Mouse (Mus musculus): ENCODE data around the gene Rora. TPM values are rescaled to one million over a fixed set of nuclear protein-coding genes. Genes with fewer than 3 reads are reported as not detected.

Gene Rora
- polyA plus RNA-seq, 1 experiment from 2014 or later: 7.6 TPM

DNA sequence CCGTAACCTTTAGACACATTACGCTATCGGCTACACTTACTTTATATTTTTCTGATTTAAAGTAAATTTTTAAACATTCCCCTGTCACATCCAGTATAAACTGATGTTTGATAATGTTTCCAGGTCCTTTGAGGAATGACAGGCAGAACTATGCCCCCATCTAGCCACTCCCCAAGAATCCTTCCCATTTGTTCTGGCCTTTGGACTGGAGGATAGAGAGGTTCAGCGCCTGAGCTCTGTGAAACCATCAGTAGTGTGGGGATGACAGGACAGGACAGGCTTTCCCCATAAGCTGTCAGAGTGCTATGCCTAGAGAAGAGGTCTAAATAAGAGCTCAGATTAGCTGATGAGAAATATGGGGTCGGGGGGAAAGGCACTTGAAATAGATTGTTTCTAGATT, 640.8 kb downstream of the Rora start:
- Histone ChIP-seq H3K27ac (no peak overlapping the region), H3K4me2 (no peak overlapping the region), H3K9ac (no peak overlapping the region), H3K9me3 (no peaks in the 10 kb centered on the region), H3K4me3 (replicated peaks) (no peak overlapping the region), H3K4me1 (peaks cover 10% of the 10 kb centered on the region), H3K36me3 (no peaks in the 10 kb centered on the region), H3K27me3 (replicated peaks) (peaks cover 7% of the 10 kb centered on the region; the same call in 1 of the 2 replicates)
- WGBS: 78% methylated on average over 5 of the region's 5 CpGs
- ATAC-seq (ENCODE audit: insufficient read depth, low FRiP score, low read depth): no peak

DNA sequence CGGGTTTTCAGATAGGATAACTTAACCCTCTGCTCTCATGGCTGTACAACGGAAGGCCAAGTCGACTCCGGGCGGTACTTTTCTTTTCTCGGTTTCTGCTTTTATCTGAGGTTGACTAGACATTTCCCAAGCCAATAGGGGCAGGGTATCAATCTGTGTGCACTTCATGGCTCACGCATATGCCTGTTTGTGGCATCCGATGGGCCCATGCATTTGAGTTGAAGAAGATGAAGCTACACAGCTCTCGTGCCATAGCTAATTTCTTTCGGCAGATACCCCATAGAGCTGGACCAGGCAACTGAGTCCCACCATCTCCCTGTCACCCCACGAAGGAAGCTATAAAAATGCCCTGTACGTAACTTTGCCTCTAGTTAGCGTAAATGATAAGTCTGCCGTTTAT, 641.3 kb downstream of the Rora start:
- H3K36me3 ChIP-seq: no peaks in the 10 kb centered on the region
- H3K27ac ChIP-seq: no peak overlapping the region
- H3K4me3 ChIP-seq (replicated peaks): no peak overlapping the region
- H3K27me3 ChIP-seq (replicated peaks): peaks cover 7% of the 10 kb centered on the region; the same call in 1 of the 2 replicates
- peaks cover 10% of the 10 kb centered on the region for H3K4me1 ChIP-seq
- no peaks in the 10 kb centered on the region for H3K9me3 ChIP-seq
- no peak for ATAC-seq (ENCODE audit: insufficient read depth, low FRiP score, low read depth)
- no peak overlapping the region for H3K4me2 ChIP-seq
- no peak overlapping the region for H3K9ac ChIP-seq
- WGBS: 83% methylated on average over 14 of the region's 14 CpGs

DNA sequence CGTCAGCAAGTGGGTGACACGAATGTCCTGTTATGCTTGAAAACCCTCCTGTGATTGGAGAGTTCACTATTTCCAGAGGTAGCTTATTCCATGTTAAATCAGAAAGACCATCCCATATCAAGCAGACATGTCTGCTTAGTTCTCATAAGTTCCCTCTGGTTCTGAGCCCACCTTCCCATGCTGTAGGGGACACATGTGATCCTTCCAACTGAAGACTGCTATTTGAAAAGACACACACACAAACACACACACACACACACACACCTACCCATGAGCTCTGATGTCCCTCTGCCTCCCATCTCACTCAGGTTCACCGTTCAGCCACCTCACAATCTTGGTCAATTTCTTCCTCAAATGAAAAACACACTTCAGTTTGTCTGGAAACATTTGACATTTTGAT, 642.2 kb downstream of the Rora start:
- no peak overlapping the region for H3K27ac ChIP-seq
- H3K4me3 ChIP-seq (replicated peaks): no peak overlapping the region
- WGBS: 85% methylated on average over 3 of the region's 3 CpGs
- H3K4me2 ChIP-seq: no peak overlapping the region
- peaks cover 4% of the 10 kb centered on the region for H3K4me1 ChIP-seq
- no peaks in the 10 kb centered on the region for H3K36me3 ChIP-seq
- no peaks in the 10 kb centered on the region for H3K9me3 ChIP-seq
- no peak for ATAC-seq (ENCODE audit: insufficient read depth, low FRiP score, low read depth)
- H3K9ac ChIP-seq: no peak overlapping the region
- peaks cover 3% of the 10 kb centered on the region; the same call in 1 of the 2 replicates for H3K27me3 ChIP-seq (replicated peaks)

DNA sequence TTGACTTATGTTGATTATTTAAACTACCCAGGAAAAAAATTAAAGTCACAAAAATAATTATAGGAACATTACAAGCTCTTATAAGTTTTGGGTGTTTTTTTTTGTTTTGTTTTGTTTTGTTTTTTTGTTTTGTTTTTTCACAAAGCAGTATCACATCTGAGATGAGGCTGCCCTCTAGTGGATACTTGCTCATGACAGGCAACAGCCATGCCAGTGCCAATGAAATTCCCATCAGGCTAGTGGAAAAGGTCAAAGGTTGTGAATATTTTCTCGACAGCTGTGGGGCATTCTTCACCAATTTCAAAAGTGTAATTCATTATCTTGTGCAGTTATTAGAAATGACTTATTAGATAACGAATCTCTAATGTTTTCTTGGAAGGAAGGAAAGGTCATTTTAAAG, 642.8 kb downstream of the Rora start:
- no peak overlapping the region for H3K27ac ChIP-seq
- 13% methylated on average over 2 of the region's 2 CpGs for WGBS
- ATAC-seq (ENCODE audit: insufficient read depth, low FRiP score, low read depth): no peak
- H3K4me3 ChIP-seq (replicated peaks): no peak overlapping the region
- H3K36me3 ChIP-seq: no peaks in the 10 kb centered on the region
- H3K9ac ChIP-seq: no peak overlapping the region
- H3K27me3 ChIP-seq (replicated peaks): no peaks in the 10 kb centered on the region
- peaks cover 5% of the 10 kb centered on the region; the same call in 1 of the 2 replicates for H3K4me1 ChIP-seq
- H3K4me2 ChIP-seq: no peak overlapping the region
- H3K9me3 ChIP-seq: no peaks in the 10 kb centered on the region

- Histone ChIP-seq H3K36me3 (no peaks in the 10 kb centered on the region), H3K9ac (no peak overlapping the region), H3K4me3 (replicated peaks) (no peak overlapping the region), H3K9me3 (no peaks in the 10 kb centered on the region), H3K4me2 (no peak overlapping the region), H3K27ac (no peak overlapping the region), H3K27me3 (replicated peaks) (no peaks in the 10 kb centered on the region), H3K4me1 (peaks cover 5% of the 10 kb centered on the region)
- ATAC-seq (ENCODE audit: insufficient read depth, low FRiP score, low read depth): no peak
- 74% methylated on average over 7 of the region's 7 CpGs for WGBS
These were observed 644.3 kb downstream of the Rora start for GRCm38 (mm10) chr9:69297766-69298375.

DNA sequence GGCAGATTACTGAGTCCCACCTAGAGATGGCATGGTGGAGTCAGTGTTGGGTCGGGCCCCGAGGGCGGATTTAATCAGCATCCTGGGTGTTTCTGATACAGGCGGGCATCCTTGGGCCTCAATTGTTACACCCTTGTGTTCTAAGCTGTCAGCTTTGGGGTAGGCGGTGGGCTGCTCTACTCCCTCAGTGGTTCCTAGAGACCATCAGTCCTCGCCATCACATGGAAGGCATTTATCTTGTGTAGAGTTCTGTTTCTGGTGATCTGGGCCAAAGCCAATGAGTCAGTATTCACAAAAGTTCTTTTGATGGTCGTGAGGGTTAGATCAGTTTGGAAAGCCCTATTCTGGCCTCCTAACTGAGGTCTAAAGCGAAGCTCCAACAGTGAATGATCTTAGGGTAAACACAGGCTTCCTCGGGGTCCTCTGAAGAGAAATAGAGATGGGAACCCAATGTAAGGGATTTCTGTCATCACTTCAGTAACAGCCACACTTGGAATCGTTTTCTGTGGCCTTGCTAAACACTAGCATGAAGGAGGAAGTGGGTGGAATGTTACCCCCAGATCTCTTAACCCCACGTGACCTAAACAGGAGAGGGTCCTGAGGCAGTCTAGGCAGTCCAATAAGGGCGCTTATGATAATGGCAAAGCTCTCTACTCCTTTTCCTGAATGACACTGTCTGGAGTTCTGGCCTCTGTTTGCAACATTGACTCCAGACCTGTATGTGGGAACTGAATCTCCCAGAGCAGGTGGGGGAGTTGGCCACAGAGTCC, 645.2 kb downstream of the Rora start:
- no peaks in the 10 kb centered on the region for H3K9me3 ChIP-seq
- H3K27me3 ChIP-seq (replicated peaks): no peaks in the 10 kb centered on the region
- no peak for ATAC-seq (ENCODE audit: insufficient read depth, low FRiP score, low read depth)
- H3K4me2 ChIP-seq: no peak overlapping the region
- H3K4me3 ChIP-seq (replicated peaks): no peak overlapping the region
- no peaks in the 10 kb centered on the region for H3K36me3 ChIP-seq
- H3K9ac ChIP-seq: no peak overlapping the region
- H3K4me1 ChIP-seq: peaks cover 5% of the 10 kb centered on the region
- WGBS: 74% methylated on average over 12 of the region's 12 CpGs
- H3K27ac ChIP-seq: no peak overlapping the region

GRCm38 (mm10) chr9:69299484-69299883, 645.9 kb downstream of the Rora start:
- no peaks in the 10 kb centered on the region for H3K9me3 ChIP-seq
- H3K27me3 ChIP-seq (replicated peaks): no peaks in the 10 kb centered on the region
- no peak overlapping the region for H3K4me2 ChIP-seq
- H3K9ac ChIP-seq: no peak overlapping the region
- H3K4me3 ChIP-seq (replicated peaks): no peak overlapping the region
- H3K36me3 ChIP-seq: no peaks in the 10 kb centered on the region
- ATAC-seq (ENCODE audit: insufficient read depth, low FRiP score, low read depth): no peak
- 78% methylated on average over 2 of the region's 2 CpGs for WGBS
- peaks cover 5% of the 10 kb centered on the region for H3K4me1 ChIP-seq
- no peak overlapping the region for H3K27ac ChIP-seq

- no peak overlapping the region for H3K27ac ChIP-seq
- H3K27me3 ChIP-seq (replicated peaks): no peaks in the 10 kb centered on the region
- H3K9me3 ChIP-seq: no peaks in the 10 kb centered on the region
- ATAC-seq (ENCODE audit: insufficient read depth, low FRiP score, low read depth): no peak
- H3K9ac ChIP-seq: no peak overlapping the region
- no peak overlapping the region for H3K4me2 ChIP-seq
- no peak overlapping the region for H3K4me3 ChIP-seq (replicated peaks)
- peaks cover 5% of the 10 kb centered on the region for H3K4me1 ChIP-seq
- no peaks in the 10 kb centered on the region for H3K36me3 ChIP-seq
- 86% methylated on average over 8 of the region's 8 CpGs for WGBS
These were observed 646.7 kb downstream of the Rora start for GRCm38 (mm10) chr9:69300296-69300695.

DNA sequence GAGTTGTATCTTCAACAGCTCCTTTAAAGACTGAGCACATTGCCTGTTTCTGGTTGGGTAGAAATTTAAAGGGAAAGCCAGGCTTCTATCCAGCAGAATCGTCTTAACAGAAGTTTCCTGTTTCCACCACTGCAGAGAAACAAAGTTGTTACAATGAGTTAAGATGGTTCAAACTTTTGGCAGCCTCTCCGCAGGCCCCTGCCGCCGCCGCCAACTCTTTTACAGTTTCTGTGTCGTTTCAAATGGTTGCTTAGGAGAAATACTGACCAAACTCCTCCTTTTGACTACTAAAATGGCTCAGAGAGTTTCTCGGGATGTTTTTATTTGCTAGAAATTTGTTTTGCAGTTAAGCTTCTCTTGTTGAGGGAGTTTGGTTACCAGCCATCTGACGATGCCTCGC, 647.9 kb downstream of the Rora start:
- H3K4me2 ChIP-seq: no peak overlapping the region; the same call in 1 of the 2 replicates
- H3K9ac ChIP-seq: no peak overlapping the region
- H3K27me3 ChIP-seq (replicated peaks): no peaks in the 10 kb centered on the region
- no peaks in the 10 kb centered on the region for H3K9me3 ChIP-seq
- H3K27ac ChIP-seq: no peak overlapping the region
- H3K4me3 ChIP-seq (replicated peaks): no peak overlapping the region
- 16% methylated on average over 9 of the region's 9 CpGs for WGBS
- H3K4me1 ChIP-seq: peaks cover 5% of the 10 kb centered on the region
- H3K36me3 ChIP-seq: no peaks in the 10 kb centered on the region
- ATAC-seq (ENCODE audit: insufficient read depth, low FRiP score, low read depth): no peak

DNA sequence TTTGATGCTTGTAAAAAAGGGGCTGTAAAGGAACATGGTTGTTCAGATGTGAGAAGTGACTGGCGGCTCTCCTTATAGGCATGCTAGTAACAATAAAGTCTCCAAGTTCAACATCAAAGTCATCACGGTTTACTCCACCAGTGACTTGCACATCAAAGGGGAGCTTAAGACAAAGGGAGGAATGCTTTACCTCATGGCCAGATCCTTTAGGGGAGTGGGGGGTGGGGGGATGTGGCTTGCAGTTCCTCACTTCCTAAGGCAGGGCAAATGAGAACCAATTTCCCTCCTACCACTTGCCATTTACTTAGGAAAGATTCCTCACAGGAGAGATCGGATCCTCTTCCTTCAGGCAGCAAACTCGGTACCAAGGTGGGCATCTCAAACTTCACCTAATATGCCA, 648.4 kb downstream of the Rora start:
- Histone ChIP-seq H3K9ac (no peak overlapping the region), H3K27ac (no peak overlapping the region), H3K27me3 (replicated peaks) (no peaks in the 10 kb centered on the region), H3K4me3 (replicated peaks) (no peak overlapping the region), H3K9me3 (no peaks in the 10 kb centered on the region), H3K36me3 (no peaks in the 10 kb centered on the region), H3K4me1 (peaks cover 5% of the 10 kb centered on the region), H3K4me2 (no peak overlapping the region; the same call in 1 of the 2 replicates)
- no peak for ATAC-seq (ENCODE audit: insufficient read depth, low FRiP score, low read depth)
- 23% methylated on average over 4 of the region's 4 CpGs for whole genome bisulfite sequencing

- no peaks in the 10 kb centered on the region for H3K27me3 ChIP-seq (replicated peaks)
- no peak for ATAC-seq (ENCODE audit: insufficient read depth, low FRiP score, low read depth)
- H3K9me3 ChIP-seq: no peaks in the 10 kb centered on the region
- H3K4me2 ChIP-seq: no peak overlapping the region
- no peak overlapping the region for H3K4me3 ChIP-seq (replicated peaks)
- H3K4me1 ChIP-seq: peaks cover 5% of the 10 kb centered on the region
- H3K36me3 ChIP-seq: no peaks in the 10 kb centered on the region
- H3K27ac ChIP-seq: no peak overlapping the region
- H3K9ac ChIP-seq: no peak overlapping the region
- 45% methylated on average over 5 of the region's 5 CpGs for WGBS
These were observed 649.3 kb downstream of the Rora start for GRCm38 (mm10) chr9:69302846-69303245.

DNA sequence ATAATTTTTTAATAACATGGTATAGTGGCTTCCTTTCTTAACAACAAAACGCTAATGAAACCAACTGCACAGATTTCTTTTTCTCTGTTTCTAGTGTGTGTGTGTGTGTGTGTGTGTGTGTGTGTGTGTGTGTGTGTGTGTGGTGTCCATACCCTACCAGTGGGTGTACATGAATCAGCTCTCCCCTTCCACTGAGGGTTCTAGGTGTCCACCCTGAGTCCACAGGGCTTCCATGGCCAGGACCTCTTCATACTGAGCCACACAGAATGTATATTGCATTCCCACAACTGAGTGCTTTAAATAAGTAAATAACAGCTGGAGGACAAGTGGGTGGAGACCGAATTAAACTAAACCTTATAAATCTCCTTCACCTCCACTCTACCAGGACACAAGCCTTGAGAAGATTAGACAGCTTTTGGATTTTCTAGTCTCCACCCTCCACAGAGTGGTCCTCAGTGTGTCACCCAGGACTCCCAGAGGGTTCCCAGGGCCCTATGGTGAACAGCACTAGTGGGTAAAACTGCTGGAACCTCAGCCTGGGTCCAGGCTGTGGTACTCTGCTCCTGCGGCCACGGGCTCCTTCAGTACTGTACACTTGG, 649.9 kb downstream of the Rora start:
- Histone ChIP-seq H3K9me3 (no peaks in the 10 kb centered on the region), H3K4me3 (replicated peaks) (no peak overlapping the region), H3K27me3 (replicated peaks) (no peaks in the 10 kb centered on the region), H3K4me2 (no peak overlapping the region), H3K27ac (no peak overlapping the region), H3K9ac (no peak overlapping the region), H3K36me3 (no peaks in the 10 kb centered on the region), H3K4me1 (peaks cover 5% of the 10 kb centered on the region)
- no peak for ATAC-seq (ENCODE audit: insufficient read depth, low FRiP score, low read depth)
- 74% methylated on average over 4 of the region's 4 CpGs for WGBS
